Mouse (Mus musculus): ENCODE measurements at regions not wholly inside any gene's neighbourhood (a gene's known extent, or its start where the extent isn't known, plus 50 kb on each side); places are given as distances from the start of the nearest gene placed in this dataset.

DNA sequence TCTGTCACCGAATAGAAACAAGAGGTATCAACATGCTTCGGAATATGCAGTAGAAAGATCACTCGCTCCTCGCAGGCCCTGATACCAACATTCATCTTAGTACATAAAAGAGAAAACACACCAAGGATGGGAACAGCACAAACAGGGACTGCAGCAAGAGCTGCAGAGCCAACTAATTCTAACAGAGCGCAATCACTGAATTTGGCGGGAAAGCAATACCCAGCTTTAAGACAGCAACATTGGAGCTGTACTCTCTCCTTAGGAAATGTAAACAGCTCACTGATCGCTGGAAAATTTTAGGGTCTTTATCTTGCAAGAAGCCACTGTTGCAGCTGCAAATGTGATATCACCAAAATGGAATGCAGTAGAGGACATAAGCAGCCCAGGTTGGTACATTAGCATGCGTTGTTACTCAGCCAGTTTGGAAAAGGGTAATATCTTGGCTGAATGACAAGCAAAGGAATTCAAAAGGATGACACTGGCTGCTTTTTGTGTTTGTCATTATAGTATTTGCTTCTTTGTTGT lies 469.3 kb downstream of the Hace1 start:
- TF ChIP-seq CTCF (IDR thresholded peaks at IDR 0.05; ENCODE audit: low read depth) (no peak), EP300 (IDR thresholded peaks at IDR 0.05; ENCODE audit: low read depth) (no peak)
